Mouse (Mus musculus) ES-CJ7 (cell line): Measurements from ENCODE around the gene Rac2.

Experiments used
- DNase-seq: peaks from one replicate; pipeline ENCODE4 v3.0.0; 2011; ENCODE audit warnings: low read depth, low spot score

Rac2 gene

GRCm38 (mm10) chr15:78547415-78548335 lies 24.9 kb downstream of the Rac2 start:
- peak; percentile 75 for DNase-seq

DNA sequence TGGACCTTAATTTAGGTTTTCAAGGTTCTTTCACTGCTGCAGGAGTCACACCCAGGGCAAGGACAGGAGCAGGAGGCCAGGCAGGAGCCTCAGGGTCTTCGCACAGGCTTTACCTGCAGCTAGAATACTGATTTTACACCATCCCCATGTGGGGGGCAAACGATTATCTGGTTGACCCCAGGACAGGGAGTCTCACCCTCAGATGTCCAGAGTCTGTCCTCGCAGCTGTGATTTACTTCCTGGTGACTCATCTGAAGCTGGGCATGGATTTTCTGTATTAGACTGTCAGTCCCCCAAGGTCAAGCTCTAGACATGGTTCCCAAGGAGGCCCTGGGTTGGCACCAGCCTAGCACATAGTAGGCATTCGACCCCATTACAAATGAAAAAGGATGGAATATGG lies 26.5 kb downstream of the Rac2 start:
- no peak for DNase-seq

DNA sequence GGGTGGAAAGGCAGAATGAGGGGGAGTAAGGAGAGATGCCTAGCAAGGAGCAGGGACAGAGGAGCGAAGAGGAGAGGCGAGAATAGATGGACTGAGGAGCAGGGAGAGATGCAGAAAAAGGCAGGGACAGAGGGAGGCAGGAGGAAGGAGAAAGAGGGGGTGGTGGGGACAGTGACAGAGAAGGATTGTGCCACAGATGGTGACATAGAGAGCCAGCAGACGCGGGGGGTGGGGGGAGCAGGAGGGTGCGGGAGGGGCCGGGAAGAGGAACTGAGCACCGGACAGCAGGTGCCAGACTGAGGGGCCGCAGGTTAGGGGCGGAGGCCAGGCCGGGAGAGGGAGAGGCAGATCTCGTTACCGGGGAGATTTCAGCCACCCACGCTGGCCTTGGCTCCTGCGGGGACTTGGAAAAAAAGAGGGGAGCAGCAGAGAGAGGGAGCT lies 28.0 kb downstream of the Rac2 start, which contains the start of gene Sstr3:
Gene Sstr3 (minus strand): TSS at position 125 of the 441 bp plus-strand sequence.
- no peak for DNase-seq

- DNase-seq = no peak
Measured at GRCm38 (mm10) chr15:78544041-78544440, 28.5 kb downstream of the Rac2 start.

GRCm38 (mm10) chr15:78542767-78543303 lies 29.7 kb downstream of the Rac2 start:
- DNase-seq = no peak

GRCm38 (mm10) chr15:78542098-78542766 lies 30.4 kb downstream of the Rac2 start:
- DNase-seq = no peak

GRCm38 (mm10) chr15:78541606-78542005 lies 31.0 kb downstream of the Rac2 start:
- no peak for DNase-seq

DNA sequence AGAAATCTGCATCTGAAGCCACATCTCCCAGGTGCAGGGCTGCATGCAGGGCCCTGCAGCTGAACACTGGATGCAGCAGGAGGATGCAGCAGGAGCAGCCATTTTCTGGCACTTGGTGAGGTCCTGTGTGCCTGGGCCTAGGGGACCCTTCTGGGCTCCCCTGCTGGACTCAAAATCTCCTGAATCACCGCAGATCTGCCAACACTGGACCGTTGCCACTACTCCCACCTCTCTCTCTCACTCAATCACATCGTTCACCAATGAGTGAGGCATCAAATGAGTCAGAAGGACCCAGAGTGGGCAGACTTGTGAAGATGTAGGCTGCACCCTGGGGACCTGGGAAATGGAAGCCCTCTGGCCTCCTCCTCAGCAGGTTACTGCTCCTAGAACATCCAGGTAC lies 31.5 kb downstream of the Rac2 start:
- no peak for DNase-seq

- no peak for DNase-seq
Measured at GRCm38 (mm10) chr15:78535723-78536421, 36.7 kb downstream of the Rac2 start.

DNA sequence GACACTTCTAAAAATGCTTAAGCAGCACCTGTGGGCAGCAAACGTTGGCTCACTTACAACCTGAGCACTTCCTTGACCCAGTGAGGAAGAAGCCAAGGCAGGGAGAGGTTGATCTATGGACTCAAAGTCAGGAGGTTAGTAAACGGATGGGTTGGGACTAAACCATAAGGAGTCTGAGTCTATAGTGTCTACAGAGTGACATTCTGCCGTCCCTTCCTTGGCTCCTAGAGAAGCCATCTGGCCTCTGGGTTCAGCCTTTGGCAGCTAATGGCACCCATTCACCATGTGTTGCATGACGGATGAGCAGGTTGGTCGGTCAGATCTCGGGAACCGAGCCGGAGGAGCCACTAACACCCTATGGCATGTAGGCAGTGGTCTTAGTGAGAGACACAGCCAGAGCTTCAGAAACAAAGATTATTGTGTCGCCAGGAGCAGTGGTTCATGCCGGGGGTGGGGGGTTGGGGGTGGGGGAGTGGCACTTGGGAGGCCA lies 39.2 kb downstream of the Rac2 start:
- DNase-seq = no peak

DNA sequence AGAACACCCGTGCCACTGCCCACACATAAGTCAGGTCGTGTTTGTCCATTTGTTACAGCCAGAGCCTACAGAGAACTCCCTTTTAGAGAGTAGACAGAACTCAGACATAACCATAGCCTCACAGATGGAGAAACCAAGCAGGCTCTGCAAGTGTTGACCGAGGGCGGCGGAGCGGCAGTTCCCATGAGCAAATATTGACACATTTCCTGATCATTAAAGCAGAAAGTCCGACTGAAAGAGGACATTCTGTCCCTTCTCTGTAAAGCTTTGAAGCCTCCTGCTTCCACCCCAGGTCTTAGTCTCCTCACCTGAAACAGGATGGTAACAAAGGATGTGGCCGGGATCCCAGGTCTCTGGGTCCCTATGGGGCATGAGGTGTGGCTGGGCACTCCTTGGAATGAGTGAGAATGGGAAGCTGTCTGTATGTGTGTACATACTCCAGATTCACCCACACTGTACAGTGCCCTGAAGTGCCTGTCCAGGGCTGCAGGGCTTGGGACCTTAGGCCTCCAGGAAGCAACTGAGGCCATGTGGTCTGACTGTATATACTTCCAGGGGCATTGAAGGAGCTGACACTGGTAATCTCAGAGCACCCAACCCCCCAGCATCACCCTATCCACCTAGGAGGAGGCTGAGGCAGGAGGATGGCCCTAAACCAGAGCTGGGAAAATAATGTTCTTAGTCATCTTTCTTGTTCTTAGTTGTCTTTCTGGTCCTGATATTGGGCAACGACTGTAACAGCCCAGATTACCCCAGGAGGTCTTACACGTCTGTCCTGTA lies 39.8 kb downstream of the Rac2 start:
- DNase-seq = no peak

DNA sequence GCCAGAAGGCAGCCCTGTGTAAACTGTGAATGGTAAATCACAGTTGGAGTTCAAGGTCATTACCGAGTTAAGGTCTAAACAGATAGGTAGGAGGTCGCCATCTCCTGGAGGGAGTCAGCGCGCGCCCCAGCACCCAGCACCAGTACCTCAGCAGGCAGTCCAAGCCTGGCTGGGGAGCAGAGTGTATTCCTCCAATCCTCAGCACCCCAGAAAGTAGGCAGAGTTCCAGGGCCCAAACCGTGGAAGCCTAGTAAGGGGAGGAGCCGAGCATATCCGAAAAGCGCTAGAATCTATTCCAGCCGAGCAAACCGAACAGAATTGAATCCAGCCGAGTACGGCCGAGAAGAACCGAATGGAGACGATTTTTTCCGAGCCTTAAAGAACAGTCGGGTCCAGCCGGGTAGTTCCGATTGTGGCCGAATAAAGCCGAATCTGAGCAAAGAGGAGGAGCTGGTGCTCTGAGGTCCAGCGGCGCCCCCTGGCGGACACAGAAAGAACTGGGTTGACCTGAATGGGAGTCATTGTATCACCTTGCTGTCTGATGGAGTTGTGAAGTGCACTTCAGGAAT lies 40.6 kb downstream of the Rac2 start:
- peak; percentile 95 for DNase-seq

GRCm38 (mm10) chr15:78531451-78531720 lies 41.2 kb downstream of the Rac2 start:
- DNase-seq = no peak

DNA sequence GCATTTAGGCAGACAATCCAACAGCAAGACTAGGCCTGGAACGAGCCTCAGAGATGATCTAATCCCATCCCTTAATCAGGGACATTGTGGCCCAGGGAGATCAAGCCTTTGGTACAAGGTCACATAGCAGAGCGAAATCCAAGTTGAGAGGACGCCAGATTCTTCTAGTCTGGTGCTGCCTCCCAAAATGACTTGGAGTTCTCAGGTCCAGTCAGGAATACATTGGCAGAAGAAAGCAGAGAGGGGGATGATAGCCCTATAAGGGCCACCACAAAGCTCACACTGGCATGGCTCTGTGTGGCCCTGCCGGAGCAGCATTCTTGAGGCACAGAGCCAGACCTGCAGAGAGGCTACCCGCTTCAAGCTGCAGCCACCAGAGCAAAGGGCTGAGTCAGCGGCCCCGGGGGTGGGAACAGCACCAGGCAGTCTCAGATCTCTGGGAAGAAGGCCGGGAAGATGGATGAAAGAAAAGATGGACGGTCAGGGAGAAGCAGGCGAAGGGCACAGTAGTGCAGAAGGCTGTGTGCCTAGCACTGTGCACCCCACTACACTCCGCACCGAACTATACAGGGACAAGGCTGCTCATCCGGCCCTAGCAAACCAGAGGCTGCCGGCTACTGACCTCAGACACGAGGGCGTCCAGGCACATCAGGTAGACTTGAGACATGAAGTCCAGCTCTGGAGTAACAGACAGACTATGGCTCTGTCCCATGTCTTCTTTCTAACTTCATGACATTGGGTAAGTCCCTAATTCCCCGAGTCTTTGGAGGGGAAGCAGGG lies 41.7 kb downstream of the Rac2 start, which contains the start of gene C1qtnf6:
Gene C1qtnf6 (minus strand): TSS at position 746 of the 780 bp plus-strand sequence.
- no peak for DNase-seq

DNA sequence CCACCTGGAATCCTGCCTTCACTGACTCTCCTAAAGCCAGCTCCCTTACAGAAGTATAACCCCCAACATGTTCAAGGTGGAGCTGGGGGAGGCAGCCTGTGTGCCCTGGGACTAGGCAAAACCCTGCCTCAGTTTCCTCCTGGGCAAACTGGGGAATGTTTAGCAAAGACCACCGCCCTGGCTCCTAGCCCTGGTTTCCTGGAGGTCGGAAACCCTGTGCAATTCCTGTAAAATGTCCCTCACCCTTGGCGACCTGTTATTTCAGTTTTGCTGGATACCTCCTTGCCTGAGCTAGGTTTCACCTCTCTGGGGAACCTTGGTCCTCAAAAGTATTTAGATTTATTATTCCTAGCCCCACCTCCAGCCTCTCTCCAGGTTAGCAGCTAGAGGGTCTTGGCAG lies 42.4 kb downstream of the Rac2 start:
- no peak for DNase-seq

- no peak for DNase-seq
Measured at GRCm38 (mm10) chr15:78529428-78529990, 43.1 kb downstream of the Rac2 start.

DNA sequence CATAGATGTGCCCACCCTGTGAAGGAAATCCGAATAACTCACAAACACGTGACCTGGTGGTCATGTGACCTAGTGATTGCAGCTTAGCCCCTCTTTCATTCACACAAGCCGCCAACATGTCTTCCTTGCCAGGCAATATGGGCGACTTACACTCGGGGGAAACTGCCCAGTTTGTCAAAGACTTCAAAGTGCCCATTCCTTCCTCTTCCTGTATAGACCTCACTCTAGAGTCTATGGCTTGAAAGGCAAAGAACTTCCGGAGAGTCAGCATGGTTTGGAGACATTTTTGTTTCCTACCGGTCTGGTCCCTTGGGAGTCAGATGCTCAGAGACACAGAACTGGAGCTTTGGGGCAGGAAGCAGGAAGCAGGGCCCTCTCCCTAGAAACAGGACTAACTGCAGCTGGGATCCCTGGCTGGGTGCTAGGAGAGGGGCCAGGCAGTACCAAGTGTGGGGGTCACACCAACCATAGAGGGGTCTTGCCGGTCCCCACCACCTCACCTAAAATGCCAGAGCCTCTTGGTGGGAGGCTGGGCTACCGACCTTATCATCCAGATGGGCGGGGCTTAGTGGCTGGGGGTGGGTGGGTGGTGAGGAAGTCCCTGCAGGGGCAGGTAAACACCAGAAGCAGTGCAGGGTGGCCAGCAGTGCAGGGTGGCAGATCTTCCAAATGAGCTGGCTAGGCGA lies 43.7 kb downstream of the Rac2 start:
- DNase-seq = no peak

DNA sequence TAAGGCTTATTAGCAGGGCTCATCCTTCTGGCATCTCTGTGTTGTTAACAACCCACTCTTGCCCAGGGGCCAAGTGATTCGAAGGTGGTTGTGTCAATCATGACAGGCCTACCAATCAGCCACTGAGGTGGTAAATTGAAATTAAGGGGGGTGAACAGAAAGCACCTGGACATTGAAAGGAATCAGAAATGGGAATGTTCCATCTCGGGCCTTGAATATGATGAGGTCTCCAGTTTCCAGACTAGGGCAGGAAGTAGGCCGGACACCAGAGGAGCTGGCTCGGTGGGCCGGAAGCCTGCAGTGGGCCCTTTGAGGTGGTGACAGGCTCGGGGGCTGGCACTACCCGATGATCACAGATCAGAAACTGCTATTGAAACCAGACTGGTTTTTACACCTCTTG lies 44.6 kb downstream of the Rac2 start:
- DNase-seq = no peak

- DNase-seq = no peak
Measured at GRCm38 (mm10) chr15:78524163-78524562, 48.4 kb downstream of the Rac2 start.
